Mouse (Mus musculus) hematopoietic stem cell, adult 5-6 weeks (primary cell): ENCODE measurements around the gene Cldn6. TPM values are rescaled to one million over a fixed set of nuclear protein-coding genes. Genes with fewer than 3 reads are reported as not detected.
A peak's percentile ranks its signal among the peaks of the same experiment; 100 is the strongest.

ENCODE experiments used
- ATAC-seq, 2 experiments: fragments of 125-278 bp in 1 of 2; replicated peaks in 1 of 2; 2 replicates each; pipeline ENCODE4 v1.8.0; 2016 to 2017; ENCODE audit warnings: inconsistent platforms in 2 of 2, mild to moderate bottlenecking in 2 of 2, moderate number of reproducible peaks in 2 of 2, low read depth in 1 of 2, moderate TSS enrichment in 1 of 2; ENCODE audit not compliant: low FRiP score in 2 of 2, poor library complexity in 2 of 2, severe bottlenecking in 2 of 2, insufficient read depth in 1 of 2, low TSS enrichment in 1 of 2
- total RNA-seq: library from RNA; stranded (forward); fragments of 172-1452, 232-1000 nt; gene quantifications from 2 replicates; pipeline ENCODE4 v1.2.3, GENCODE M21; 2017

Cldn6 gene
- total RNA-seq, 1 experiment from 2014 or later, result not detected

DNA sequence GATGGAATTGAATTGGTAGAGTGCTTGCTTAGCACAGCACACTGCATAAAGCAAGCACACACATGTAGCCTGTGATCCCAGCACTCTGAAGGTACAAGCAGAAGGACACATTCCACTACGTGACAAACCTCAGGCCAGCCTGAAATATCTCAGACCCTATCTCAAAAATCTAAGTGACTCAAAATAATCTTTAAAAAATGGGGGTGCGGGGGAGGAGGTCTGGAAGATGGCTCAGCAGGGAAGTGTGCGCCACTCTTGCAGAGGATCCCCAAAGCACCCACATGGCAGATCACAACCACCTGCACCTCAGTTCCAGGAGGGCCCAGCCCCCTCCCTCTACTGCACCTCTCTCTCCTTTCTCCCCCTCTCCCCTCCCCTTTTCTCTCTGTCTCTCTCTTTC is 7.5 kb upstream of the Cldn6 start:
- ATAC-seq, result no peak

DNA sequence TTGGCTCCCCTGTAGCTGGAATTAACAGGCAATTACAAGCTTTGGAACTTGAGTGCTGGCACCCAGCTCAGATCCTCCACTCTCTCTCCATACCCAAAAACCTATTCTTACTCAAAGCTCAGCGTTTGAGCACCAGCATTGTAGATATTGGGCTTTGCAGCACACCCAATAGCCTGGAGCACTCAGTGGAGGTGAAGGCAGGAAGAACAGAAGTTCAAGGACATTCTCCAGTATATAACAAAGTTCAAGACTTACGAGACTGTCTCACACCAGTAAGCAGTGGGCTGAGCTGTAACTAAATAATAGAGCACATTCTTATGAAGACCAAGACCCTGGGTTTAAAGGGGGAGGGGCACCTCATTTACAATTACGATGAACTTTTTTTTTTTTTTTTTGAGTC is 6.3 kb upstream of the Cldn6 start:
- ATAC-seq, result no peak

DNA sequence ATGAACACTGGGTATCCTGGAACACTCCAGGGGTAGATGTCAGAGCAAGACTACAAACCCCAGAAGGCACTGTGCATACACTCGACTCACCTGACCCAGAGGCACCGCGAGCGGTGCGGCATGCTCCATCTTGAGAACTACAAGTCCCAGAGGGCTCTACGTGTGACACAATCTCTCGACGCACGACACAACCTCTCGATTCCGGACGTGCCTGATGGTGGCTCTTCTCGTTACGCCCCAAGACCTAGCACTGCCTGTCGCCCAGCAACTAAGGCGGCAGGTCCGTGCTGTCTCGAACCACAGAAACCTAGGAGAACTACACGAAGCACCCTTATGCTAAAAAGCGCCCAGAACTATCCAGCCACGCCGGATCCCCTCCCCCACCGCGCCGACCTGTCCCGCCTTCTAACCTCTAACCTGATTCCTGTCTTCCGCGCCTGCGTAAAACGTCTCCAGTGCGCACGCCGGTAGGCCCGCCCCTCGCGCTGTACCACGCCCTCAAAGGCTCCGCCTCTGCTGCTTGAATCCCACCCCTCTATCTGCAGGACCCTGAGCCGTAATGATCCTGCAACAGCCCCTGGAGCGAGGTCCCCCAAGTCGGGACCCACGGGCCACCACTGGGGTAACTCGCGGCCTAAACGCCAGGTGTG is 5.5 kb upstream of the Cldn6 start, which contains the start of the genes Hcfc1r1 and Thoc6:
TSS of gene Hcfc1r1 (plus strand) at position 173 of the 650 bp plus-strand sequence.
TSS of gene Thoc6 (minus strand) at position 459 of the 650 bp plus-strand sequence.
- peak; percentile 87 to 95 for ATAC-seq

DNA sequence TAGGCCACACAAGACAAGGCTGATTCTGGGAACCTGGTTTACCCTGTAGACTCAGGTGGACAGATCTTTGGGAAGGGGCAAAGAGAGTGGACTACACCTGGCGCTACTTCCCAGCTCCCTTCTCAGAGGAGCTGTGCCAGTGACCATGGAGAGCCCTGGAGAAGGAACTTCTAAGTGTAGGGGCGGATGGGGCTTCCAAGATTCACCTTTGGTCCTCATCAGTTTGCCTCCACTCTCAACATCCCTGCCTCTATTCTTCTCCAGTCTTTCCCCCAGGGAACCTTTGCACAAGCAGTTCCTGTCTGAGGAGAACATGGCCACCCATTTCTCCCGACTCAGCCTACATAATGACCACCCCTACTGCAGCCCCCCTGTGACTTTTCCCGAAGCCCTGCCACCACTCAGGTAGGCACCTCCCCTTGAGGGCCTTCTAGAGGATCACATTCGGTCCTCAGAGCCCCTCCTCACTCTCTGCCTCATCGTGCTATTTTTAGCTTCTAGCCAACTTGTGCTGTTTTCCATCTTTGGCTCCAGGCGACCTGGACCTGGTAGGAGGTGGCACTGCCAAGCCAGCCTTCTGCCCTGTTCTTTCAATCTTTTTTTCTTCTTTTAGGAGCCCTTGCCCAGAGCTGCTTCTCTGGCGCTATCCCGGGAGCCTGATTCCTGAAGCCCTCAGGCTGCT is 4.6 kb upstream of the Cldn6 start:
- ATAC-seq, result no peak

DNA sequence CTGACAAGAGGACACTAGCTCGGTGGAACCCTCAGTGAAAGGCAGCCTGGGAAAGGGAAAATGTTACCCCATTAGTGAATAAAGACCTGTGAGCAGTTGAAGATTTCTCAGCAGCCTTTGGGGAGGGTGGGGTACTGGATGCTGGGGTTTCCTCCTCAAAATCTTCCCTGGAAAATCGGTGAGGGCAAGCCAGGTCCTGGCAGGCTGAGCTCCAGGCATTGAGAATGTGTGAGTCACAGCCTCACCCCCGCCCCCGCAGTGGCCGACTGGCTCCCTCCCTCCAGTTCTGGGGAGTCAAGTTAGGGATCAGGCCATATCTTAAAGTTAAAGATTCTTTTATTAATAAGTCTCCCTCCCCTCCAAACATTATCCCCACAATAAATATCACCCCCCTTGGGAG is 3.9 kb upstream of the Cldn6 start:
- no peak for ATAC-seq

DNA sequence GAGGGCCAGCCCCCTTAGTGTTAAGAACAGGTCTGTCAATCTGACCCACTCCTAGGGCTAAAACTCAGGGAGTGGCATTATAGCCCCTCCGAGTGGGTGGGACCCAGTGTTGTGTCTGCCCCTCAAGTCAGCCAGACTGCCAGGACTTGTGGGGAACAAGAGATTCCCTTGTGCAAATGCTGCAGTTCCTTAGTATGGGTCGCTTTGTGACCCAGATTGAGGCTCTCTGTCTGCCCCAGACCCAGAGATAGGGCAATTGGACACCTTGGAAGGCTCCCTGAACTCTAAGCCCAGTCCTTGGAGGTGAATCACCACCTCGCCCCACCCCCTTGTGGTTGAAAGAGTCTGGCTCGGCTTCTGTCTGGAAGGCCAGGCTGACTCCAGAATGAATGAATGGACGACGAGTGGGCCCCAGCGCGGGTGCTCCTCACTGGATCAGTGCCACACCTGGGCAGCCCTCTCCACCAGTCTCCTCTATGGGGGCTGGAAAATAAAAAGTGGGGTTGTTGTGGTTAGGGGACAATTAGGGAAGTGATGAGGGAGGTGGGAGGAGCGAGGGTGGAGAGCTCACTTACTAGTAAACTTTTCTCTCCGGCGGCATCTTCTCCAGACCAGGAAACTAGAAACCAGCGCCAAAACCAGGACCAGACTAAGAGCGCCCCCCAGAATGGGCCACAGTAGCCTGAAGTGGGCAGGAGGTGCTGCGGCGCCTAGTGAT is 3.3 kb upstream of the Cldn6 start:
- ATAC-seq, result peak; percentile 25 to 33; a peak in 3 of 4 replicates

DNA sequence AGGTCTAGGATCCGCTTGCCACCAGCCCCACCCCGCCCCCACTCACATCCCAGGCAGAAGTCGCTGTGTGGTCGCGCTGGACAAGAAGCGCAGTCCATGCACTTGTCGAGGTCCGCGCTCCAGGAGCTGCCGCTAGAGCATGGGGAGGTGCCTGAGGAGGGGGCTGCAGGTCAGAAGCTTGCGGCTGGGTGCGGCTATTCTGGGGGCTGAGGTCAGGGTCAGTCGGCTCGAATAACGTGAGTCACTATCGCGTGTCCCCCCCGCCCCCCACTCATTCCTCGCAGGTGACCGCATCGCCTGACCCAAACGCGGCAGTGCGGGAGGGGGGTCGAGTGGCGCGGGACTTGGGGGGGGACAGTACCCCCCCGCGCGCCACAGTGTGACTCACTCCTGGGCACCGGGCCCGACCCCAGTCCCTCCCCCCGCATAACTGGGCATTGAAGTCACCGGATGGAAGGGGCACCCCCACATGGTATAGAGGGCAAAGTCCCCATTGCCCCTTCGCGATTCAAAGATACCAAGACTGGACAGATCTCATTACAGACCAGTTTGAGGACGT is 2.5 kb upstream of the Cldn6 start:
- ATAC-seq, result no peak

DNA sequence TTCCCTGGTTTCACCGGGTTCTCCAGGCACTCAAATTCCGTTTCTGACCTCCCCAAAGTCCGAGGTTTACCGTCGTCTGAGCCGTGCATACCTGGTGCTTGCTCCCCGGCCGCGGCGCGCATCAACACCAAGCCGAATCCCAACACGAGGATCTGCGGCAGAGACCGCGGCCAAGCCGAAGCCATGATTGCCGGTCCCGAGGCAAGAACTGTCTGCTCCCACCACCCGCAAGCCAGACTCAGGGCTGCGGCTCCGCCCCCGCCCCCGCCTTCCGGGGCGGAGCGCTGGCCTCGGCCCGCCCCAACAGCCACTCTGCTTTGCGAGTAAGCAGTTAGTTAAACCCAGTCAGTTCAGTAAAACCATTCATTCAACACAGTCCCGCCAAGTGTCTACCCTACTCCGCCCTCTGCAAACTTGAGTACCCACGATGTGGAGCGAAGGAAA is 1.8 kb upstream of the Cldn6 start, which contains the start of gene Tnfrsf12a:
TSS of gene Tnfrsf12a (minus strand) at position 233 of the 444 bp plus-strand sequence.
- peak; percentile 26 to 50; a peak in 3 of 4 replicates for ATAC-seq

DNA sequence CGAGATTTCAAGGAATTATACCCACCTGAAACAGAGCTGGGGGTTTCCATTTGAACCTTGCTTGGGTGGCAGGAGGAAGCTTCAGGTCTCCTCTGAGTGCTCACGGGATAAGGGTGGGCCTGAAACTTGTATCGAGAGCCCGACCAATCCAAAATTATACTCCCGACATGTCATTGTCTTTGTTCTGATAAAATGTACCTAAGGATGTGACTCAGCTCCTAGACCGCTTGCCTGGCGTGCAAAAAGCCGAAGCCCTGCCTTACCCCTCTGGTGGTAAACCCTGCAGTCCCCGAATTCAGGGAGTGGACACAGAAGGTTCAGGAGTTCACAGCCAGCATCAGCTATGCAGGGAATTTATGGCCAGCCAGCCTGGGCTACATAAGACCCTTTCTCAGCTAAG is 1.3 kb downstream of the Cldn6 start:
- no peak for ATAC-seq

DNA sequence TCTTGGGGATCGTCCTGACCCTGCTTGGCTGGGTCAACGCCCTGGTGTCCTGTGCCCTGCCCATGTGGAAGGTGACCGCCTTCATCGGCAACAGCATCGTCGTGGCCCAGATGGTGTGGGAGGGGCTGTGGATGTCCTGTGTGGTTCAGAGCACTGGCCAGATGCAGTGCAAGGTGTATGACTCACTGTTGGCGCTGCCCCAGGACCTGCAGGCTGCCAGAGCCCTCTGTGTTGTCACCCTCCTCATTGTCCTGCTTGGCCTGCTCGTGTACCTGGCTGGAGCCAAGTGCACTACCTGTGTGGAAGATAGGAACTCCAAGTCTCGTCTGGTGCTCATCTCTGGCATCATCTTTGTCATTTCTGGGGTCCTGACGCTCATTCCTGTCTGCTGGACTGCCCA is 2.0 kb downstream of the Cldn6 start:
- no peak for ATAC-seq

DNA sequence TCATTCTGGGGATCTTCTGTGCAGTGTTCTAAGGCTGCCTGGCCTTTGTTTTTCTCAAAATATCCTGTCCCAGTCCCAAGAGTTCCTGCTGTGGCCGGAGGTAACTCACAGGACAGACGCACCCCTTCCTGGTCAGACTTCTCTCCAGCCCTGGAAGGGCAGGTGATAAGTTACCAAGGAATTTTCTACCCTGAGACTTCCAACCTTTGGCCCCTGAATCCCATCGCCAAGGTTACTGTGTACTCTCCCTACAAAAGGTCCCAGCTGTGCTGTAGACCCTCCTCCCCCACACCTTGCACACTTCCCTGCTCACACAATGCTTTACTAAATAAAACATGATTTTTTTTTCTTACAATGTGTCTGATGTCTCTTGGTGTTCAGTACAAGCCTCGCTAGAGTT is 3.0 kb downstream of the Cldn6 start:
- ATAC-seq, result no peak

DNA sequence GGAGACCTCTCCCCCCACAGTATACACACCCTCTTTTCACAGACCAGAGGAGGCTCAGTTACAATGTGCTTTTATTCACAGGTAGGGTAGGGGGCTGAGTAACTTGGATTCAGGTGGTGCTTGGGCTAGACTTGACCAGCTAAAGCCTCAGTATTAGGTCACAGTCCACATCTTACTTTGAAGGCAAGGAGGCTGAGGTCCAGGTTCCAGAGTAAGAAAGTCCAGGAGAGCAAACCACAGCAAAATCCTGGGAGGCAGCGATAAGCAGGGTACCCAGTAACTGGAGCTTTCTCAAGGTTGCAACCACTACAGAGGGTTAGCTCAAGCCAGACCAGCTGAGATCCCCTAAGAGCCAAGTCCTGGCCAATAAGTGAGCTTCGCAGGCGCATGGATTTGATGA is 3.5 kb downstream of the Cldn6 start:
- ATAC-seq, result no peak

DNA sequence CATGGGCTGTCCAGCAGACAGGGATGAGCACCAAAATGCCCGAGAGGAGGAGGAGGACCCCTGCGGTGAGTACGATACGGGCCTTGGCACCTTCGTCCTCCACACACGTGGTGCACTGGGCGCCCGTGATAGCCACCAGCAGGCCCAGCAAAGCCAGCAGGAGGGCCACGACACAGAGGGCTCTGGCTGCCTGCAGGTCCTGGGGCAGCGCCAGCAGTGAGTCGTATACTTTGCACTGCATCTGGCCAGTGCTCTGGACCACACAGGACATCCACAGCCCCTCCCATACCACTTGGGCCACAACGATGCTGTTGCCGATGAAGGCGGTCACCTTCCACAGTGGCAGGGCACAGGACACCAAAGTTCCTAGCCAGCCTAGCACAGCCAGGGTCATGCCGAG is 4.2 kb downstream of the Cldn6 start:
- no peak for ATAC-seq

DNA sequence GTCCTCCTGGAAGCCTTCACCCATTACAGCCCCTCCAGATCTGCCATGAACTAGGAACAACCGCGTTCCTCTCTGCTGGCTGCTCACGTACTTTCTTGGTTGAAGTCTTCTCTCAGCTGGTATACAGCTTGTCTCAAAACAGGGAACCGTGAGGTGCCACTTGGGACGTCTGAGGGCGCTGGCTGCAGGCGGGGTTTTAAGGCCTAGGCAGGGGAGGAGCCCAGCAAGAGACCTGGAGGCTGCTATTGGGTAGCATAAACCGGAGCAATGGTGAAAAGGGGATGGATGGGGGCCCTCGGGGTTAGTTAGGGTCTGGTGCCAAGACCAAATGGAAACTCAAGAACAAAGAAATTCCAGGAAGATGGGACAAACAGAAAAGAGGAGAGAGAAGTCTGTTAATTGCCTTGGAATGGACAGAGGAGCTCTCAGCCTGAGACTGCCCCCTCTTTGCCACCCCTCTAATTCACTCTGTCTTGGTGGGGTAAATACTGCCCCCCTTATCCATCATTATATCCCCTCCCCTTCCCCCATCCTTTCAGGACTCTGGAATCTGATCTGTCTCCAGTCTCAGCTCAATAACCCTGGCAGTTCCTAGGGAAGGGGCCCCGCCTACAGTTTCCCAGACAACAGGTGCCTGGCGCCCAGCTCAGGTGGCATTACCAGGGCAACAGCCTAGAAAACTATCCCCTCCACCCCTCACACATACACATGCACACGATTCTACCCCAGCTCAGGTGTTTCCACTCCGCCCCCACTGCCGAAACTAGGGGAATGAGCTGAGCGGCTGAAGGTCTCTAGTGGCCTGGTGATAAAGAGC is 5.0 kb downstream of the Cldn6 start, which contains the start of gene Cldn9:
TSS of gene Cldn9 (minus strand) at position 171 of the 817 bp plus-strand sequence.
- ATAC-seq, result peak; percentile 54 to 65; a peak in 3 of 4 replicates

DNA sequence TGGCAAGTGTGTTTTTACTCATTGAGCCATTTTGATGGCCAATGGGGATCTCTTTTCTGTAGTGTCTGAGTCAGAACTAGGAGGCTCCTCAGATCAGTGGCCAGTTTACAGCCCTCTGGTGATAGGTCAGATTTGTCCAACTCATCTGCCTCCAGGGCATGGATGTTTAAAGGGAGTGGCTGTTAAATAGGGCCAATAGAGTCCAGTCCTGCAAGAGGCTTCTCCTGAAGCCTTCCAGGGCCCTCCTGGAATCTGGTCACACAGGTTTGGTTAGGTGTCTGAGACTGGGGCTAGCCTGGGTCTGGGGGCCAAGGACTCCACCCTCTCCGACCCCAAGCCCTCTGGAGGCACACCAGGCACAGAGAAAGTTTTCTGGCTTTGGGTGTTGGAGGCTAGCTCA is 15.4 kb downstream of the Cldn6 start:
- no peak for ATAC-seq

DNA sequence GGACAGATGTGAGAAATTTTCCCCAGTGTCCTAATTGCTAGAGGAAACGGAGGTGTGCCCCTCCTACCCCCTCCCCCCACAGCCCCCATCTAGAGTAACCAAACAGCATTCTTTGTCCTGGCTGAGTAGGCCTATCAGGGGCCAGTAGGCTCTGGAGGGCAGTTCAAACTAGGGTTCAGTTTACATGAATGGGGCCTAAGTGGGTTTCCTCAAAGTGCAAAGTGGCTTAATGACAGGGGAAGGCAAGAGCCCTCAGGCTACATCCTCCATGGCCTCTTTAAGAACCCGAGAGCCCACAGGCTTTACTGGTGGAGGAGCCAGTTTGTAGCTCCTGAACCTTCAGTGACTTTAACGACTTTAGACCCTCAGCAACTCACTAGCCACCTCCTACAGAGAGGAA is 16.8 kb downstream of the Cldn6 start:
- no peak for ATAC-seq
